Mouse (Mus musculus) olfactory bulb, adult 2 months (tissue): ENCODE data around the gene Ncor1.

Experiments used
- CTCF ChIP-seq: fragments of 200-500 bp; IDR thresholded peaks from 2 replicates; pipeline ENCODE4 v1.5.1; 2012; ENCODE audit warnings: low read depth, mild to moderate bottlenecking, low read length, moderate library complexity; ENCODE audit not compliant: insufficient read depth
- POLR2A ChIP-seq: fragments of 200-500 bp; IDR thresholded peaks from 2 replicates; pipeline ENCODE4 v1.6.1; 2012; ENCODE audit warnings: mild to moderate bottlenecking, low read depth, low read length, moderate library complexity; ENCODE audit not compliant: insufficient read depth

GRCm38 (mm10) chr11:62457891-62458270 lies 460 bp downstream of the Ncor1 start:
- TF ChIP-seq CTCF (no peak), POLR2A (no peak)
